Mouse (Mus musculus) urinary bladder, postnatal 36 days (tissue): ENCODE data around the gene Ccdc191.

Experiments used
- DNase-seq, 2 experiments: peaks; one replicate each; pipeline ENCODE4 v3.0.0; 2022; ENCODE audit warnings: low spot score in 2 of 2, mixed read lengths in 1 of 2

Gene Ccdc191

GRCm38 (mm10) chr16:43979328-43980109 lies 89.9 kb downstream of the Ccdc191 start, which contains the start of gene Zdhhc23:
Zdhhc23 (minus strand) TSS chr16:43979791.
- peak; percentile 18 to 29 for DNase-seq

- DNase-seq = no peak
Observed at GRCm38 (mm10) chr16:43980110-43980609, 90.6 kb downstream of the Ccdc191 start.

GRCm38 (mm10) chr16:43986299-43986698 lies 96.7 kb downstream of the Ccdc191 start:
- DNase-seq = no peak

- no peak for DNase-seq
Observed at GRCm38 (mm10) chr16:43994623-43995022, 105.0 kb downstream of the Ccdc191 start.

GRCm38 (mm10) chr16:43999111-43999510 lies 109.5 kb downstream of the Ccdc191 start:
- DNase-seq = peak in 1 of 2 experiments; percentile 31

- no peak for DNase-seq
Observed at GRCm38 (mm10) chr16:43999541-43999940, 109.9 kb downstream of the Ccdc191 start.

- no peak for DNase-seq
Observed at GRCm38 (mm10) chr16:44002086-44002485, 112.5 kb downstream of the Ccdc191 start.

- no peak for DNase-seq
Observed at GRCm38 (mm10) chr16:44011010-44011409, 121.4 kb downstream of the Ccdc191 start.
